Mouse (Mus musculus) cerebellum, adult 2 months (tissue): ENCODE measurements around the gene Zfhx3. TPM values are rescaled to one million over a fixed set of nuclear protein-coding genes. Genes with fewer than 3 reads are reported as not detected.

Experiments
- DNase-seq, 2 experiments: peaks; one replicate each; pipeline ENCODE4 v3.0.0; 2021
- H3K27ac ChIP-seq: fragments of 200-500 bp; 2 replicates; pipeline ENCODE4 v1.5.1; 2012; ENCODE audit warnings: low read length, control low read depth, inconsistent platforms; ENCODE audit not compliant: insufficient read depth
- H3K27me3 ChIP-seq: fragments of 200-500 bp; 2 replicates; pipeline ENCODE4 v1.6.1; 2012; ENCODE audit warnings: inconsistent platforms, mild to moderate bottlenecking, low read length, moderate library complexity; ENCODE audit not compliant: control insufficient read depth, insufficient read depth
- H3K4me1 ChIP-seq: fragments of 200-500 bp; 2 replicates; pipeline ENCODE4 v1.6.1; 2011; ENCODE audit warnings: low read length; ENCODE audit not compliant: control insufficient read depth, insufficient read depth
- H3K4me3 ChIP-seq: fragments of 200-500 bp; replicated peaks from 2 replicates; pipeline ENCODE3; 2011; ENCODE audit warnings: mild to moderate bottlenecking, low read depth, low read length, control low read depth; ENCODE audit not compliant: insufficient read depth
- CTCF ChIP-seq: fragments of 200-500 bp; IDR thresholded peaks from 2 replicates; pipeline ENCODE4 v1.5.1; 2011; ENCODE audit warnings: low read depth, mild to moderate bottlenecking, control low read depth, low read length, moderate library complexity, borderline replicate concordance; ENCODE audit not compliant: insufficient read depth
- POLR2A ChIP-seq: fragments of 200-500 bp; IDR thresholded peaks from 2 replicates; pipeline ENCODE4 v1.6.1; 2011; ENCODE audit warnings: low read length, control low read depth, borderline replicate concordance; ENCODE audit not compliant: insufficient read depth
- WGBS: fragments of 180-500 bp; shearing (Covaris S2); methylation state at CpG from one replicate; pipeline ENCODE4 v1.1.7; 2018; 5-methylcytosine and 5-hydroxymethylcytosine counted together
- polyA plus RNA-seq: library from polyadenylated mRNA; depleted of rRNA; stranded (reverse); fragments of >200 nt; gene quantifications from 2 replicates; pipeline ENCODE4 v1.2.3, GENCODE M21; 2012

Gene Zfhx3
- polyA plus RNA-seq, 1 experiment: 3.3 TPM

- WGBS: 73% methylated on average over 3 of the region's 3 CpGs
- DNase-seq: no peak
- no peak overlapping the region for H3K4me3 ChIP-seq
- H3K27me3 ChIP-seq: no peaks in the 10 kb centered on the region; the same call in 1 of the 2 replicates
- no peaks in the 10 kb centered on the region for H3K4me1 ChIP-seq
- no peak overlapping the region for H3K27ac ChIP-seq
- TF ChIP-seq CTCF (no peak), POLR2A (no peak)
Measured at GRCm38 (mm10) chr8:108034070-108034469, 91.6 kb downstream of the Zfhx3 start.

GRCm38 (mm10) chr8:108034726-108035125 is 92.3 kb downstream of the Zfhx3 start:
- Histone ChIP-seq H3K27me3 (no peaks in the 10 kb centered on the region; the same call in 1 of the 2 replicates), H3K4me3 (no peak overlapping the region), H3K4me1 (no peaks in the 10 kb centered on the region), H3K27ac (no peak overlapping the region)
- TF ChIP-seq POLR2A: no peak
- TF ChIP-seq CTCF: no peak
- DNase-seq: no peak
- 67% methylated on average over 6 of the region's 6 CpGs for WGBS

- Histone ChIP-seq H3K27ac (no peak overlapping the region), H3K4me3 (no peak overlapping the region), H3K4me1 (no peaks in the 10 kb centered on the region), H3K27me3 (no peaks in the 10 kb centered on the region)
- 92% methylated on average over 4 of the region's 4 CpGs for WGBS
- DNase-seq: no peak
- TF ChIP-seq POLR2A: no peak
- no peak for TF ChIP-seq CTCF
Measured at GRCm38 (mm10) chr8:108043618-108044017, 101.2 kb downstream of the Zfhx3 start.

- Histone ChIP-seq H3K4me1 (no peaks in the 10 kb centered on the region), H3K27ac (no peak overlapping the region), H3K27me3 (no peaks in the 10 kb centered on the region), H3K4me3 (no peak overlapping the region)
- no peak for TF ChIP-seq CTCF
- no peak for TF ChIP-seq POLR2A
- DNase-seq: no peak
- WGBS: 79% methylated on average over 3 of the region's 3 CpGs
Measured at GRCm38 (mm10) chr8:108044185-108044584, 101.7 kb downstream of the Zfhx3 start.

GRCm38 (mm10) chr8:108056241-108056640 is 113.8 kb downstream of the Zfhx3 start:
- TF ChIP-seq POLR2A (no peak), CTCF (no peak)
- H3K27ac ChIP-seq: no peak overlapping the region
- H3K27me3 ChIP-seq: no peaks in the 10 kb centered on the region
- 43% methylated on average over 5 of the region's 5 CpGs for WGBS
- no peak overlapping the region for H3K4me3 ChIP-seq
- DNase-seq: no peak
- H3K4me1 ChIP-seq: no peaks in the 10 kb centered on the region

GRCm38 (mm10) chr8:108061972-108062371 is 119.5 kb downstream of the Zfhx3 start:
- Histone ChIP-seq H3K27me3 (no peaks in the 10 kb centered on the region), H3K4me1 (no peaks in the 10 kb centered on the region), H3K4me3 (no peak overlapping the region), H3K27ac (no peak overlapping the region)
- TF ChIP-seq CTCF (no peak), POLR2A (no peak)
- 84% methylated on average over 12 of the region's 12 CpGs for WGBS
- DNase-seq: no peak

- Histone ChIP-seq H3K27ac (no peak overlapping the region), H3K4me1 (no peaks in the 10 kb centered on the region), H3K4me3 (no peak overlapping the region), H3K27me3 (no peaks in the 10 kb centered on the region)
- WGBS: 88% methylated on average over 6 of the region's 6 CpGs
- peak in 1 of 2 experiments; percentile 9 for DNase-seq
- no peak for TF ChIP-seq CTCF
- no peak for TF ChIP-seq POLR2A
Measured at GRCm38 (mm10) chr8:108067111-108067510, 124.7 kb downstream of the Zfhx3 start.

- H3K4me1 ChIP-seq: no peaks in the 10 kb centered on the region
- 51% methylated on average over 8 of the region's 8 CpGs for WGBS
- no peak for TF ChIP-seq CTCF
- TF ChIP-seq POLR2A: no peak
- no peak overlapping the region for H3K27ac ChIP-seq
- no peak for DNase-seq
- H3K4me3 ChIP-seq: no peak overlapping the region
- no peaks in the 10 kb centered on the region for H3K27me3 ChIP-seq
Measured at GRCm38 (mm10) chr8:108068195-108068594, 125.8 kb downstream of the Zfhx3 start.

GRCm38 (mm10) chr8:108070438-108070837 is 128.0 kb downstream of the Zfhx3 start:
- H3K27me3 ChIP-seq: no peaks in the 10 kb centered on the region
- WGBS: 70% methylated on average over 4 of the region's 4 CpGs
- no peak for DNase-seq
- TF ChIP-seq POLR2A (no peak), CTCF (no peak)
- no peaks in the 10 kb centered on the region for H3K4me1 ChIP-seq
- no peak overlapping the region for H3K4me3 ChIP-seq
- no peak overlapping the region for H3K27ac ChIP-seq
